In genomic region chr9:59129699-59130340, GRCm38 (mm10) we compare ENCODE assay signal across 18 mouse cellular contexts.
A peak's percentile ranks its signal among the peaks of the same experiment; 100 is the strongest.
DNase-seq lines count a peak whose midpoint lies in the region; ATAC-seq and TF ChIP-seq lines count a peak whose summit lies in the region.
"Had no signal": no experiment of that assay in that cellular context is flagged by ENCODE, and none has a peak within 500 bp of the region (broad histone marks: within the 10 kb centered on the region; RNA-seq: fewer than 3 reads in every experiment).

No protein-coding gene starts in this region.

- peak; percentile 83 to 87 for DNase-seq in cerebellum, postnatal 10 days
- no peak for DNase-seq in cerebellum, adult 2 months
- peak; percentile 3 to 26 for DNase-seq in heart, postnatal 14 days
- DNase-seq in neural tube, embryonic 10.5 days (ENCODE audit: extremely low spot score, low spot score), result no peak
- no peak for DNase-seq in testis, postnatal 14 days (ENCODE audit: low spot score)
- DNase-seq: cerebellum, adult 9-11 months; kidney, adult 11 months; kidney, postnatal 10 days; liver, postnatal 0 days; right cerebral cortex, postnatal 14 days; thymus, postnatal 4 days had no signal

- no peak for TF ChIP-seq POLR2A in cerebellum, adult 2 months (IDR thresholded peaks at IDR 0.05; ENCODE audit: borderline replicate concordance, insufficient read depth, low read length)

- 53% methylated on average over 9 of the region's 9 CpGs for WGBS in cerebellum, adult 2 months
- WGBS in heart, embryonic 12.5 days, result 81% methylated on average over 9 of the region's 9 CpGs
- 72% methylated on average over 9 of the region's 9 CpGs for WGBS in neural tube, embryonic 15.5 days
- 83% methylated on average over 9 of the region's 9 CpGs for WGBS in forebrain, embryonic 12.5 days

- H3K36me3 ChIP-seq in heart, embryonic 12.5 days, result no peaks in the 10 kb centered on the region
- H3K36me3 ChIP-seq in neural tube, embryonic 15.5 days, result no peaks in the 10 kb centered on the region
- no peaks in the 10 kb centered on the region for H3K36me3 ChIP-seq in forebrain, embryonic 12.5 days (replicated peaks)
- H3K36me3 ChIP-seq: limb, embryonic 15.5 days; midbrain, embryonic 12.5 days had no signal

- no peak overlapping the region for H3K9ac ChIP-seq in heart, embryonic 12.5 days
- no peak overlapping the region for H3K9ac ChIP-seq in neural tube, embryonic 15.5 days (replicated peaks)
- no peak overlapping the region for H3K9ac ChIP-seq in forebrain, embryonic 12.5 days
- H3K9ac ChIP-seq: limb, embryonic 15.5 days; liver, postnatal 0 days; midbrain, embryonic 12.5 days had no signal

- peaks cover 8% of the 10 kb centered on the region for H3K4me1 ChIP-seq in cerebellum, adult 2 months (ENCODE audit: control insufficient read depth, insufficient read depth, low read length)
- peaks cover 15% of the 10 kb centered on the region; the same call in 1 of the 2 replicates for H3K4me1 ChIP-seq in heart, embryonic 12.5 days (replicated peaks)
- H3K4me1 ChIP-seq in neural tube, embryonic 15.5 days, result peaks cover 24% of the 10 kb centered on the region
- H3K4me1 ChIP-seq in forebrain, embryonic 12.5 days, result peaks cover 7% of the 10 kb centered on the region

- no peak overlapping the region for H3K27ac ChIP-seq in cerebellum, adult 2 months (ENCODE audit: insufficient read depth, low read length)
- no peak overlapping the region for H3K27ac ChIP-seq in heart, embryonic 12.5 days (ENCODE audit: poor library complexity, severe bottlenecking)
- 0 out of 2 replicates have a peak overlapping the region, but pooled peaks have one; percentile 11 for H3K27ac ChIP-seq in neural tube, embryonic 15.5 days (replicated peaks)
- no peak overlapping the region for H3K27ac ChIP-seq in forebrain, embryonic 12.5 days
- H3K27ac ChIP-seq: limb, embryonic 15.5 days; midbrain, embryonic 12.5 days had no signal

- no peak overlapping the region for H3K4me2 ChIP-seq in heart, embryonic 12.5 days
- H3K4me2 ChIP-seq in neural tube, embryonic 15.5 days, result no peak overlapping the region
- H3K4me2 ChIP-seq in forebrain, embryonic 12.5 days, result no peak overlapping the region
- H3K4me2 ChIP-seq: limb, embryonic 15.5 days; midbrain, embryonic 12.5 days had no signal

- TF ChIP-seq CTCF in cerebellum, adult 2 months (IDR thresholded peaks at IDR 0.05; ENCODE audit: borderline replicate concordance, insufficient read depth, low read depth, low read length), result no peak

- ATAC-seq in heart, embryonic 12.5 days (ENCODE audit: insufficient number of reproducible peaks, low FRiP score), result no peak
- no peak for ATAC-seq in neural tube, embryonic 15.5 days (ENCODE audit: low FRiP score)
- ATAC-seq in forebrain, embryonic 12.5 days (ENCODE audit: low FRiP score), result no peak
- ATAC-seq: forebrain, embryonic 14.5 days; liver, postnatal 0 days had no signal

- no peak overlapping the region for H3K4me3 ChIP-seq in cerebellum, adult 2 months (replicated peaks; ENCODE audit: insufficient read depth, low read depth, low read length)
- no peak overlapping the region for H3K4me3 ChIP-seq in heart, embryonic 12.5 days
- no peak overlapping the region for H3K4me3 ChIP-seq in neural tube, embryonic 15.5 days (replicated peaks)
- H3K4me3 ChIP-seq in forebrain, embryonic 12.5 days (replicated peaks), result no peak overlapping the region
- H3K4me3 ChIP-seq: limb, embryonic 15.5 days; midbrain, embryonic 12.5 days; myocyte had no signal

- no peaks in the 10 kb centered on the region for H3K9me3 ChIP-seq in heart, embryonic 12.5 days (replicated peaks)
- H3K9me3 ChIP-seq in neural tube, embryonic 15.5 days (replicated peaks), result no peaks in the 10 kb centered on the region
- no peaks in the 10 kb centered on the region for H3K9me3 ChIP-seq in forebrain, embryonic 12.5 days
- H3K9me3 ChIP-seq: limb, embryonic 15.5 days; midbrain, embryonic 12.5 days had no signal

- intact Hi-C loops in heart, postnatal 14 days (cut with DNase I), result loop anchor here (5.0 kb wide), 1 partner anchor 93 kb away; the partner anchor contains the start of gene Neo1

- no peaks in the 10 kb centered on the region; the same call in 1 of the 2 replicates for H3K27me3 ChIP-seq in cerebellum, adult 2 months (ENCODE audit: control insufficient read depth, insufficient read depth, low read length)
- no peaks in the 10 kb centered on the region for H3K27me3 ChIP-seq in heart, embryonic 12.5 days (replicated peaks)
- no peaks in the 10 kb centered on the region for H3K27me3 ChIP-seq in neural tube, embryonic 15.5 days (replicated peaks)
- H3K27me3 ChIP-seq in forebrain, embryonic 12.5 days, result no peaks in the 10 kb centered on the region
- H3K27me3 ChIP-seq: limb, embryonic 15.5 days; midbrain, embryonic 12.5 days had no signal

Comparison
In these comparisons a context has a peak if more than half of its experiments do, and no peak if none do; other contexts are left out.
1. DNase-seq: peak in cerebellum, postnatal 10 days (2 of 2) and heart, postnatal 14 days (2 of 2); none in cerebellum, adult 2 months (0 of 2), neural tube, embryonic 10.5 days (single experiment) and testis, postnatal 14 days (single experiment).